ENCODE assay signal across 25 mouse cellular contexts in the genomic region with DNA sequence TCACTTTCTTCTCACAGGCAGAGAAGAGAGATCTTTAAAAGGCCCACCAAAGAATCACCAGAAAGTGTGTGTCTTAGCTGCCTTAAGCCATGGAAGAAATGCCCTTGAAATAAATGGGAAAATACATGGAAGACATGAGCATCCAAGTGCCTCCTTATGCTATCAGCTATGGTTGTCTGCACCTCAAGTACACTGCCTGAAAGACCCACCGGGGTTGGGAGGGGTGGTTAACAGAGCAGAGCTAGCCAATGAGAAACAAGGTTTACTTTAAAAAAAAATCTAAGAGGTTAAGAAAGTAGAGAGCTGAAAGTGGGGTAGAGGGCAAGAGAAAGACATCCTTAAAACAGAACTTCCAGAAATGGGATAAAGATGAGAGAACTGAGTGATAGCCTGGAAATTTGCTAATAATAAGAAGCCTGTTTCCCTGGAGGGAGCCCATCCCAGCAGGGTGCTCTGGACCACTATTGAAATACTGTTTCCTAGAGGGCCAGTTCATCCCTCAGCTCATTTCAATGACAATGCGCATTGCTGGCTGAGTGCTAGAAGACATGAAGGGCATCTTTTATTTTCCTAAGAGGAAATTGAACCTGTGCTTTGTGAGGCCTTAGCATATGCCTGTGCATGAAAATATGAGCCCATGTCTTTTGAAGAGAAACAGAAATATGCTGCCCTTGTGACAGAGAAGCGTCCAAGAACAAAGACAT.
DNase-seq lines count a peak whose midpoint lies in the region; ATAC-seq and TF ChIP-seq lines count a peak whose summit lies in the region.
"Had no signal": no experiment of that assay in that cellular context is flagged by ENCODE, and none has a peak within 500 bp of the region (broad histone marks: within the 10 kb centered on the region; RNA-seq: fewer than 3 reads in every experiment).

No protein-coding gene starts in this region.

- DNase-seq in embryo, embryonic 10 days (ENCODE audit: low spot score), result peak; percentile 16
- DNase-seq in embryo, embryonic 9.5 days (ENCODE audit: extremely low spot score), result no peak
- peak; percentile 19 for DNase-seq in hindbrain, embryonic 11.5 days (ENCODE audit: low spot score)
- DNase-seq in brain, embryonic 14.5 days (ENCODE audit: low read depth), result peak; percentile 51
- no peak for DNase-seq in thymus, postnatal 14 days
- DNase-seq: adrenal gland, postnatal 10 days; cerebellum, adult 2 months; cerebellum, postnatal 25 days; embryo, embryonic 11 days; gastrocnemius, postnatal 10 days; heart, postnatal 10 days; kidney, adult 11 months; layer of hippocampus, adult 9-11 months; left cerebral cortex, postnatal 4 days; lung, postnatal 4 days; right cerebral cortex, adult 18-20 months; right cerebral cortex, postnatal 4 days; thymus, postnatal 25 days had no signal

- H3K9ac ChIP-seq in hindbrain, embryonic 11.5 days (ENCODE audit: low read depth, low read length), result no peak overlapping the region
- H3K9ac ChIP-seq in hindbrain, embryonic 13.5 days, result no peak overlapping the region
- no peak overlapping the region for H3K9ac ChIP-seq in ES-Bruce4 (ENCODE audit: low read depth, poor library complexity, severe bottlenecking)
- H3K9ac ChIP-seq: neural tube, embryonic 12.5 days had no signal

- WGBS in hindbrain, embryonic 11.5 days, result 31% methylated on average over 3 of the region's 3 CpGs
- 23% methylated on average over 3 of the region's 3 CpGs for WGBS in hindbrain, embryonic 13.5 days

- no peak overlapping the region for H3K4me3 ChIP-seq in hindbrain, embryonic 11.5 days (ENCODE audit: low read depth, low read length)
- no peak overlapping the region for H3K4me3 ChIP-seq in hindbrain, embryonic 13.5 days
- no peak overlapping the region for H3K4me3 ChIP-seq in ES-Bruce4 (ENCODE audit: low read depth, low read length)
- H3K4me3 ChIP-seq: hindbrain, embryonic 10.5 days; left cerebral cortex, adult 2 months; neural tube, embryonic 12.5 days had no signal

- H3K27ac ChIP-seq in hindbrain, embryonic 11.5 days (ENCODE audit: low read depth, low read length), result no peak overlapping the region
- H3K27ac ChIP-seq in hindbrain, embryonic 13.5 days, result no peak overlapping the region
- H3K27ac ChIP-seq in ES-Bruce4 (ENCODE audit: insufficient read depth, low read length), result peak overlapping the region; percentile 32; the same call in 1 of the 2 replicates
- H3K27ac ChIP-seq: left cerebral cortex, adult 2 months; neural tube, embryonic 12.5 days had no signal

- TF ChIP-seq EP300 in ES-Bruce4 (IDR thresholded peaks at IDR 0.05; ENCODE audit: insufficient read depth, low read depth, low read length), result peak; percentile 53; the same call in 1 of the 2 replicates

- 0 out of 2 replicates have a peak, but pooled peaks cover 4% of the 10 kb centered on the region for H3K4me1 ChIP-seq in hindbrain, embryonic 11.5 days (replicated peaks; ENCODE audit: control insufficient read depth, insufficient read depth, low read length)
- H3K4me1 ChIP-seq in hindbrain, embryonic 13.5 days (replicated peaks), result peaks cover 9% of the 10 kb centered on the region
- H3K4me1 ChIP-seq in ES-Bruce4 (ENCODE audit: control insufficient read depth, insufficient read depth, low read length), result peaks cover 3% of the 10 kb centered on the region

- TF ChIP-seq POLR2A in ES-Bruce4 (IDR thresholded peaks at IDR 0.05; ENCODE audit: insufficient read depth, low read length), result no peak
- TF ChIP-seq POLR2A in brain, embryonic 14.5 days (IDR thresholded peaks at IDR 0.05; ENCODE audit: borderline replicate concordance, extremely low read depth, insufficient read depth, insufficient read length, poor library complexity, severe bottlenecking), result no peak

- TF ChIP-seq CTCF in ES-Bruce4 (IDR thresholded peaks at IDR 0.05; ENCODE audit: low read depth, low read length), result no peak
- TF ChIP-seq CTCF in brain, embryonic 14.5 days (IDR thresholded peaks at IDR 0.05; ENCODE audit: borderline replicate concordance, extremely low read depth, insufficient read depth, insufficient read length), result no peak

- H3K9me3 ChIP-seq in hindbrain, embryonic 11.5 days (ENCODE audit: control insufficient read depth, low read length), result no peaks in the 10 kb centered on the region
- no peaks in the 10 kb centered on the region for H3K9me3 ChIP-seq in hindbrain, embryonic 13.5 days
- peaks cover 2% of the 10 kb centered on the region; the same call in 1 of the 2 replicates for H3K9me3 ChIP-seq in ES-Bruce4 (replicated peaks; ENCODE audit: control insufficient read depth, insufficient read depth, low read length, poor library complexity, severe bottlenecking)
- H3K9me3 ChIP-seq: hindbrain, embryonic 10.5 days; neural tube, embryonic 12.5 days had no signal

- no peaks in the 10 kb centered on the region for H3K36me3 ChIP-seq in hindbrain, embryonic 11.5 days (ENCODE audit: control insufficient read depth, insufficient read depth, low read length)
- no peaks in the 10 kb centered on the region for H3K36me3 ChIP-seq in hindbrain, embryonic 13.5 days
- H3K36me3 ChIP-seq in ES-Bruce4 (ENCODE audit: control insufficient read depth, insufficient read depth, low read length, poor library complexity, severe bottlenecking), result no peaks in the 10 kb centered on the region
- H3K36me3 ChIP-seq: hindbrain, embryonic 10.5 days; neural tube, embryonic 12.5 days had no signal

- peak; percentile 59 for ATAC-seq in hindbrain, embryonic 11.5 days (ENCODE audit: low FRiP score)
- no peak for ATAC-seq in hindbrain, embryonic 13.5 days (ENCODE audit: low FRiP score)
- ATAC-seq: activated CD4-positive, CD25-positive, alpha-beta regulatory T cell, adult 4 months had no signal

- H3K27me3 ChIP-seq in hindbrain, embryonic 11.5 days (ENCODE audit: control insufficient read depth, insufficient read depth, low read length), result no peaks in the 10 kb centered on the region
- no peaks in the 10 kb centered on the region for H3K27me3 ChIP-seq in hindbrain, embryonic 13.5 days
- H3K27me3 ChIP-seq in ES-Bruce4 (ENCODE audit: control insufficient read depth, insufficient read depth, low read length, poor library complexity, severe bottlenecking), result no peaks in the 10 kb centered on the region
- H3K27me3 ChIP-seq: neural tube, embryonic 12.5 days had no signal

- no peak overlapping the region for H3K4me2 ChIP-seq in hindbrain, embryonic 11.5 days (replicated peaks; ENCODE audit: low read depth, low read length)
- H3K4me2 ChIP-seq in hindbrain, embryonic 13.5 days, result no peak overlapping the region
- H3K4me2 ChIP-seq: heart, embryonic 11.5 days; neural tube, embryonic 12.5 days had no signal

Comparison
In these comparisons a context has a peak if more than half of its experiments do, and no peak if none do; other contexts are left out.
1. DNase-seq: peak in embryo, embryonic 10 days (single experiment), hindbrain, embryonic 11.5 days (single experiment) and brain, embryonic 14.5 days (single experiment); none in embryo, embryonic 9.5 days (single experiment) and thymus, postnatal 14 days (single experiment).